Mouse (Mus musculus): ENCODE data around the gene Ksr1. TPM values are rescaled to one million over a fixed set of nuclear protein-coding genes. Genes with fewer than 3 reads are reported as not detected.

Ksr1 gene
- polyA plus RNA-seq, 1 experiment = 4.8 TPM

DNA sequence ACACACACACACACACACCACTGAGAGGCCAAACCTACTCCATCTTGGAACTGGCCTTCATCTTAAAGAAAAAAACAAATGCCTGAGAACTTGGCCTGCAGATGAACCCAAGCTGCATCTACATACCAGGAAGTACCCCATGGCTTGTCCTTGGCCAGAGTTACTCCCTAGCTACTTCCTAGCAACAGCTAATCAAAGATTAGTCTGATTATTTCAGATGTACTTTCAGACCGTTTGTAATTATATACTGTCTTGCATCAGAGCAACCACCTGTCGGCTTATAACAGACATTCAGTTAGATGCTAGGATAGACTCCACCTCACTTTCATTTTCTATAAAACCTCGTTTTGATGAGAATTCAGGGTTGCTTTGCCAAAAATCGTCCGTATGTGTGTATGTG lies 139.8 kb downstream of the Ksr1 start:
- Histone ChIP-seq H3K27me3 (ENCODE audit: control insufficient read depth, insufficient read depth, insufficient read length) (no peaks in the 10 kb centered on the region), H3K4me3 (ENCODE audit: insufficient read depth, poor library complexity, severe bottlenecking) (no peak overlapping the region), H3K36me3 (ENCODE audit: control insufficient read depth, insufficient read depth) (no peaks in the 10 kb centered on the region), H3ac (ENCODE audit: control insufficient read depth, insufficient read length, low read depth) (no peak overlapping the region), H3K79me3 (ENCODE audit: low read depth) (no peaks in the 10 kb centered on the region), H3K79me2 (ENCODE audit: control insufficient read depth, insufficient read depth) (no peaks in the 10 kb centered on the region)
- TF ChIP-seq FOSL1 (IDR thresholded peaks at IDR 0.05; ENCODE audit: insufficient read depth, low read length, poor library complexity, severe bottlenecking) (no peak), MYOD1 (IDR thresholded peaks at IDR 0.05; ENCODE audit: control insufficient read depth, insufficient read length, low read depth) (no peak), CTCF (IDR thresholded peaks at IDR 0.05; ENCODE audit: control insufficient read depth, insufficient read depth, insufficient read length) (no peak), USF1 (IDR thresholded peaks at IDR 0.05; ENCODE audit: low read depth) (no peak), MAX (IDR thresholded peaks at IDR 0.05) (no peak)

GRCm38 (mm10) chr11:79005578-79006394 lies 140.4 kb downstream of the Ksr1 start:
- Histone ChIP-seq H3K36me3 (ENCODE audit: control insufficient read depth, insufficient read depth) (no peaks in the 10 kb centered on the region), H3ac (ENCODE audit: control insufficient read depth, insufficient read length, low read depth) (no peak overlapping the region), H3K4me3 (ENCODE audit: insufficient read depth, poor library complexity, severe bottlenecking) (no peak overlapping the region), H3K27me3 (ENCODE audit: control insufficient read depth, insufficient read depth, insufficient read length) (no peaks in the 10 kb centered on the region), H3K79me3 (ENCODE audit: low read depth) (no peaks in the 10 kb centered on the region), H3K79me2 (ENCODE audit: control insufficient read depth, insufficient read depth) (no peaks in the 10 kb centered on the region)
- TF ChIP-seq CEBPB (IDR thresholded peaks at IDR 0.05; ENCODE audit: low read depth) = no peak
- TF ChIP-seq MYOG (IDR thresholded peaks at IDR 0.05; ENCODE audit: control insufficient read depth, extremely low read depth, insufficient read length) = no peak
- TF ChIP-seq MYOD1 (IDR thresholded peaks at IDR 0.05; ENCODE audit: control insufficient read depth, insufficient read length, low read depth) = no peak
- no peak for TF ChIP-seq FOSL1 (IDR thresholded peaks at IDR 0.05; ENCODE audit: insufficient read depth, low read length, poor library complexity, severe bottlenecking)
- no peak for TF ChIP-seq CTCF (IDR thresholded peaks at IDR 0.05; ENCODE audit: control insufficient read depth, insufficient read depth, insufficient read length)
- no peak for TF ChIP-seq USF1 (IDR thresholded peaks at IDR 0.05; ENCODE audit: low read depth)
- TF ChIP-seq MAX (IDR thresholded peaks at IDR 0.05) = no peak

DNA sequence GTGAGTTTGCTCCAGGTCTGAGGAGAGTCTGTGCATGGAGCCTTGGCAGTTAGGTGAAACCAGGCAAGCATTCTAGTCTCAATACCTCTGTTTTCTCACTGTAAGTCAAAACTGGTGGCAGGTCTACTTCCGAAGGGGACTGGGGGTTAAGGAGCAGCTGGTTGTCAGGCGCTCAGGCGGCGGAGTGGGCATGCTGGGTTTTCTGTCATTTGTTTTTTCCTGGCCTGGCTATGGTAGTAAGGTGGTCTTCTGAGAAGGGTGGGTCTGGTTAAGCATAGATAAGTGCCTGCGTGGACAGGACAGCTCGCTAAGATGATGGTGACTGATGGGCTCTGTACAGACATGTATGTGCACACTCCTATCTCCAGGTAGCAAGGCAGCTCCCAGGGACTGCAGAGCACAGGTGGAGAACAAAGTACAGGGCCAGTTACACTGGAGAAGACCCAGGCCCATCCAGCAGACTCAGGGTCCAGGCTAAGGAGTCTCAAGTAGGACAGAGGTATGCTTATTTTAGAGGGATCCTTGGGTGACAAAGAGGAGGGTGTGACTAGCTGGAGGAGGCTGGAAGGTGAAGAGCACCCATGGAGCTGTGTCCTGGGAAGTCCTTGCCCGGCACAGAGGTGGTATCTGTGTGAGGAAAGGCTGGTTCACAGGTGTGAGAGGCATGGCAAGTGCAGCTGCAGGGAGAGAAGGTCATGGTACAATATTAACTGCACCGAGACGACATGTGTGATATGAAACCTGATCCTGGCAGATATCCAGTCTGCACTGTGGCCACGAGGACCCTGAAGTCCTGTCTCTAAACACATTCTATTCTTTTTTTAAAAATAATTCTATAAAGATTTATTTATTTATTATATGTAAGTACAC lies 142.2 kb downstream of the Ksr1 start:
- no peaks in the 10 kb centered on the region for H3K27me3 ChIP-seq (ENCODE audit: control insufficient read depth, insufficient read depth, insufficient read length)

GRCm38 (mm10) chr11:79003053-79003768 lies 143.0 kb downstream of the Ksr1 start:
- H3K36me3 ChIP-seq (ENCODE audit: control insufficient read depth, insufficient read depth) = no peaks in the 10 kb centered on the region
- no peaks in the 10 kb centered on the region for H3K79me3 ChIP-seq (ENCODE audit: low read depth)
- no peak overlapping the region for H3ac ChIP-seq (ENCODE audit: control insufficient read depth, insufficient read length, low read depth)
- TF ChIP-seq FOSL1 (IDR thresholded peaks at IDR 0.05; ENCODE audit: insufficient read depth, low read length, poor library complexity, severe bottlenecking) = no peak
- no peak for TF ChIP-seq MYOG (IDR thresholded peaks at IDR 0.05; ENCODE audit: control insufficient read depth, extremely low read depth, insufficient read length)
- no peak for TF ChIP-seq CTCF (IDR thresholded peaks at IDR 0.05; ENCODE audit: control insufficient read depth, insufficient read depth, insufficient read length)
- TF ChIP-seq MAX (IDR thresholded peaks at IDR 0.05) = no peak
- TF ChIP-seq MYOD1 (IDR thresholded peaks at IDR 0.05; ENCODE audit: control insufficient read depth, insufficient read length, low read depth) = no peak
- TF ChIP-seq USF1 (IDR thresholded peaks at IDR 0.05; ENCODE audit: low read depth) = no peak
- TF ChIP-seq CEBPB (IDR thresholded peaks at IDR 0.05; ENCODE audit: low read depth) = no peak
- H3K4me3 ChIP-seq (ENCODE audit: insufficient read depth, poor library complexity, severe bottlenecking) = no peak overlapping the region
- no peaks in the 10 kb centered on the region for H3K27me3 ChIP-seq (ENCODE audit: control insufficient read depth, insufficient read depth, insufficient read length)
- no peaks in the 10 kb centered on the region for H3K79me2 ChIP-seq (ENCODE audit: control insufficient read depth, insufficient read depth)

More for the DNA sequence above, 142.2 kb downstream of the Ksr1 start:
- TF ChIP-seq MYOD1 (IDR thresholded peaks at IDR 0.05; ENCODE audit: control insufficient read depth, insufficient read length, low read depth) = no peak
- no peak for TF ChIP-seq CEBPB (IDR thresholded peaks at IDR 0.05; ENCODE audit: low read depth)
- no peak for TF ChIP-seq CTCF (IDR thresholded peaks at IDR 0.05; ENCODE audit: control insufficient read depth, insufficient read depth, insufficient read length)
- no peaks in the 10 kb centered on the region for H3K79me2 ChIP-seq (ENCODE audit: control insufficient read depth, insufficient read depth)
- H3K79me3 ChIP-seq (ENCODE audit: low read depth) = no peaks in the 10 kb centered on the region
- H3K36me3 ChIP-seq (ENCODE audit: control insufficient read depth, insufficient read depth) = no peaks in the 10 kb centered on the region
- no peak overlapping the region for H3K4me3 ChIP-seq (ENCODE audit: insufficient read depth, poor library complexity, severe bottlenecking)
- no peak overlapping the region for H3ac ChIP-seq (ENCODE audit: control insufficient read depth, insufficient read length, low read depth)

DNA sequence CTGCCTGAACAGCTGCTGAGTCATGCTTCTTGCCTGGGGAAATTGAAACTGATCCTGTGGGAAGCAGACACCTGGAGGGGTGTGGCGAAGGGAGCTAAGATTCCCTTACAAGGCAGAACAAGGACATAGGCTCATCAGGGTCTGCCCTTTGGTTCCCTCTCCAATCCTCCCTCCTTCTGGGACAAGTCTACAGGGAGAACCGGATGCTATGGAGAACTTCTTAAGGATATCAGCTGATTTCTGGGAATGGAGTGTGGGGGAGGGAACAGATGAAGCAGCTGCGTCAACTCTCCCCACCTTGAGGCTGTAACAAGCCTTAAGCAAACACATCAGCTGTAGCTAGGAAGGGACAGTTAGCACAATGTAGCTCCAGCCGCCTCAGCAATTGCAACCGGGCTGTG lies 143.7 kb downstream of the Ksr1 start:
- TF ChIP-seq MYOG (IDR thresholded peaks at IDR 0.05; ENCODE audit: control insufficient read depth, extremely low read depth, insufficient read length) (no peak), USF1 (IDR thresholded peaks at IDR 0.05; ENCODE audit: low read depth) (no peak), FOSL1 (IDR thresholded peaks at IDR 0.05; ENCODE audit: insufficient read depth, low read length, poor library complexity, severe bottlenecking) (no peak), CEBPB (IDR thresholded peaks at IDR 0.05; ENCODE audit: low read depth) (no peak), CTCF (IDR thresholded peaks at IDR 0.05; ENCODE audit: control insufficient read depth, insufficient read depth, insufficient read length) (no peak)
- no peaks in the 10 kb centered on the region for H3K27me3 ChIP-seq (ENCODE audit: control insufficient read depth, insufficient read depth, insufficient read length)
- no peaks in the 10 kb centered on the region for H3K79me3 ChIP-seq (ENCODE audit: low read depth)
- no peaks in the 10 kb centered on the region for H3K79me2 ChIP-seq (ENCODE audit: control insufficient read depth, insufficient read depth)
- no peak overlapping the region for H3K4me3 ChIP-seq (ENCODE audit: insufficient read depth, poor library complexity, severe bottlenecking)
- H3ac ChIP-seq (ENCODE audit: control insufficient read depth, insufficient read length, low read depth) = no peak overlapping the region
- H3K36me3 ChIP-seq (ENCODE audit: control insufficient read depth, insufficient read depth) = no peaks in the 10 kb centered on the region
